Mouse (Mus musculus) ES-E14 (cell line): ENCODE data around the gene Tert. TPM values are rescaled to one million over a fixed set of nuclear protein-coding genes. Genes with fewer than 3 reads are reported as not detected.
A peak's percentile ranks its signal among the peaks of the same experiment; 100 is the strongest.

ENCODE experiments used
- DNase-seq: peaks from one replicate; pipeline ENCODE4 v3.0.0-alpha.2; 2013; ENCODE audit warnings: low read depth, low spot score
- H3K27ac ChIP-seq: 2 replicates; pipeline ENCODE4 v1.5.1; 2012; ENCODE audit warnings: low read depth, mild to moderate bottlenecking, low read length, moderate library complexity, mixed read lengths; ENCODE audit not compliant: poor library complexity, insufficient read depth, severe bottlenecking
- H3K36me3 ChIP-seq: 2 replicates; pipeline ENCODE4 v1.6.1; 2012; ENCODE audit warnings: mild to moderate bottlenecking, low read length, moderate library complexity, mixed read lengths; ENCODE audit not compliant: control insufficient read depth, poor library complexity, insufficient read depth, severe bottlenecking
- H3K4me1 ChIP-seq, 2 experiments: fragments of 150-350 bp in 1 of 2; sonication (generic) in 1 of 2; 2 replicates each; pipeline ENCODE4 v1.6.1; 2012; ENCODE audit warnings: low read length in 2 of 2, mild to moderate bottlenecking in 1 of 2, mixed read lengths in 1 of 2; ENCODE audit not compliant: control insufficient read depth in 2 of 2, insufficient read depth in 2 of 2, poor library complexity in 1 of 2
- H3K4me3 ChIP-seq, 2 experiments: fragments of 150-350 bp in 1 of 2; sonication (generic) in 1 of 2; 2 replicates each; pipeline ENCODE4 v1.5.1; 2012; ENCODE audit warnings: low read length in 2 of 2, low read depth in 1 of 2, mild to moderate bottlenecking in 1 of 2, mixed read lengths in 1 of 2; ENCODE audit not compliant: insufficient read depth in 1 of 2, poor library complexity in 1 of 2, severe bottlenecking in 1 of 2
- H3K9ac ChIP-seq: 2 replicates; pipeline ENCODE4 v1.6.1; 2012; ENCODE audit warnings: low read depth, mild to moderate bottlenecking, low read length, mixed read lengths; ENCODE audit not compliant: poor library complexity, insufficient read depth, severe bottlenecking
- H3K9me3 ChIP-seq: fragments of 150-350 bp; sonication (generic); 2 replicates; pipeline ENCODE4 v1.6.1; 2012; ENCODE audit warnings: low read depth, mild to moderate bottlenecking, low read length; ENCODE audit not compliant: control insufficient read depth, insufficient read depth
- CHD2 ChIP-seq: IDR thresholded peaks from 2 replicates; pipeline ENCODE4 v1.6.1; 2014; ENCODE audit warnings: mild to moderate bottlenecking, low read depth, low read length, inconsistent platforms
- HCFC1 ChIP-seq: IDR thresholded peaks from 2 replicates; pipeline ENCODE4 v1.6.1; 2012; ENCODE audit warnings: low read length, inconsistent platforms, borderline replicate concordance; ENCODE audit not compliant: insufficient read depth
- MAFK ChIP-seq: IDR thresholded peaks from 2 replicates; pipeline ENCODE4 v1.6.1; 2014; ENCODE audit warnings: mild to moderate bottlenecking, low read depth, low read length, inconsistent platforms; ENCODE audit not compliant: insufficient read depth
- ZC3H11A ChIP-seq: IDR thresholded peaks from 2 replicates; pipeline ENCODE4 v1.6.1; 2012; ENCODE audit warnings: low read depth, mild to moderate bottlenecking, inconsistent platforms, low read length, borderline replicate concordance
- ZNF384 ChIP-seq: IDR thresholded peaks from 2 replicates; pipeline ENCODE4 v1.6.1; 2012; ENCODE audit warnings: low read depth, low read length, inconsistent platforms
- in situ Hi-C, 2 experiments: fragments of 600-800 bp; cut with MboI; formaldehyde crosslinking; loops; one replicate each; pipeline ENCODE4 v1.15.1; 2025; ENCODE audit warnings: low sequenced_read_pairs in 2 of 2, inconsistent platforms in 1 of 2; ENCODE audit not compliant: unreplicated experiment in 2 of 2
- total RNA-seq: library from RNA; depleted of rRNA; stranded (reverse); fragments of 300-350 nt; gene quantifications from 2 replicates; pipeline ENCODE4 v1.2.3, GENCODE M21; 2012

The Tert gene
- total RNA-seq, 1 experiment: 11.7 TPM

- TF ChIP-seq ZNF384 (peak; percentile 64), CHD2 (no peak)
Observed at GRCm38 (mm10) chr13:73637826-73638225, 11.1 kb downstream of the Tert start.

GRCm38 (mm10) chr13:73641296-73641695 lies 14.6 kb downstream of the Tert start:
- no peaks in the 10 kb centered on the region for H3K9me3 ChIP-seq
- in situ Hi-C loops: no loop called here
- H3K4me1 ChIP-seq: no peaks in the 10 kb centered on the region
- DNase-seq: no peak
- no peak overlapping the region for H3K9ac ChIP-seq
- TF ChIP-seq MAFK: no peak
- TF ChIP-seq CHD2: no peak
- no peak for TF ChIP-seq HCFC1
- no peak for TF ChIP-seq ZNF384
- no peak for TF ChIP-seq ZC3H11A
- H3K4me3 ChIP-seq: no peak overlapping the region
- no peak overlapping the region for H3K27ac ChIP-seq
- H3K36me3 ChIP-seq: peaks cover 2% of the 10 kb centered on the region; the same call in 1 of the 2 replicates

More at GRCm38 (mm10) chr13:73637826-73638225, 11.1 kb downstream of the Tert start:
- Histone ChIP-seq H3K9me3 (no peaks in the 10 kb centered on the region), H3K36me3 (peaks cover 5% of the 10 kb centered on the region; the same call in 1 of the 2 replicates), H3K9ac (no peak overlapping the region), H3K27ac (no peak overlapping the region), H3K4me1 (no peaks in the 10 kb centered on the region), H3K4me3 (no peak overlapping the region)
- DNase-seq: no peak
- in situ Hi-C loops: no loop called here

GRCm38 (mm10) chr13:73646397-73647087 lies 19.8 kb downstream of the Tert start:
- TF ChIP-seq HCFC1: no peak
- TF ChIP-seq ZC3H11A: peak; percentile 43; the same call in 1 of the 2 replicates
- H3K4me3 ChIP-seq: no peak overlapping the region

GRCm38 (mm10) chr13:73653266-73653665 lies 26.6 kb downstream of the Tert start:
- no peaks in the 10 kb centered on the region for H3K9me3 ChIP-seq
- H3K4me3 ChIP-seq: no peak overlapping the region
- no peak for TF ChIP-seq ZNF384
- no peak for TF ChIP-seq MAFK
- no peak for TF ChIP-seq CHD2
- TF ChIP-seq ZC3H11A: no peak
- TF ChIP-seq HCFC1: no peak
- H3K9ac ChIP-seq: no peak overlapping the region
- no peak for DNase-seq
- peaks cover 7% of the 10 kb centered on the region for H3K36me3 ChIP-seq
- in situ Hi-C loops: no loop called here
- H3K4me1 ChIP-seq: no peaks in the 10 kb centered on the region
- H3K27ac ChIP-seq: no peak overlapping the region

More at GRCm38 (mm10) chr13:73646397-73647087, 19.8 kb downstream of the Tert start:
- H3K9ac ChIP-seq: no peak overlapping the region
- peak; percentile 37 for DNase-seq
- no peaks in the 10 kb centered on the region for H3K4me1 ChIP-seq
- H3K27ac ChIP-seq: no peak overlapping the region
- H3K36me3 ChIP-seq: peaks cover 12% of the 10 kb centered on the region
- in situ Hi-C loops: no loop called here
- H3K9me3 ChIP-seq: no peaks in the 10 kb centered on the region

GRCm38 (mm10) chr13:73654976-73655375 lies 28.3 kb downstream of the Tert start:
- Histone ChIP-seq H3K27ac (no peak overlapping the region), H3K9ac (no peak overlapping the region), H3K36me3 (no peaks in the 10 kb centered on the region), H3K9me3 (no peaks in the 10 kb centered on the region), H3K4me1 (no peaks in the 10 kb centered on the region), H3K4me3 (no peak overlapping the region)
- in situ Hi-C loops: no loop called here
- DNase-seq: no peak
- TF ChIP-seq ZNF384: no peak
- TF ChIP-seq MAFK: no peak
- TF ChIP-seq HCFC1: no peak
- TF ChIP-seq CHD2: no peak
- TF ChIP-seq ZC3H11A: no peak
